Mouse (Mus musculus): ENCODE measurements around the gene Fmo1.
"Not testable (repeated sequence)": the region's sequence is repeated elsewhere in the genome, so short reads cannot be mapped to it uniquely, and the experiment has no call there.

DNA sequence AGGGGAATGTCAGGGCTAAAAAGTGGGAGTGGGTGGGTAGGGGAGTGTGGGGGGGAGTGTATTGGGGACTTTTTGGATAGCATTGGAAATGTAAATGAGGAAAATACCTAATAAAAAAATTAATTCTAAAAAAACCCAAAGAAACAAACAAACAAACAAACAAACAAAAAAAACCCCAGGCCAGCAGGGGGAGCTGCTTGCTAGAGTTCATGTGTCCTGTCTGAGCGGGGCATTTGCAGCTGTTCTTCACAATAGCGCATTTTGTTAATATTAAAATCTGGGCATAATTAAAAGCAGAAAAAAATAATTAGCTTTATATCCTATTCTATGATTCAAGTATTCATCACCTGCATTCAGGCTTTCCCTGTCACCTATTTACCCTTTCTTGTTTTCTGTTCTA is 85.4 kb downstream of the Fmo1 start:
- not testable (repeated sequence) for TF ChIP-seq POLR2A, CTCF (IDR thresholded peaks at IDR 0.05; ENCODE audit: insufficient read depth, low read depth, low read length)
